Mouse (Mus musculus): ENCODE results near the gene Nlrp5. TPM values are rescaled to one million over a fixed set of nuclear protein-coding genes. Genes with fewer than 3 reads are reported as not detected.
"Not testable (repeated sequence)": the region's sequence is repeated elsewhere in the genome, so short reads cannot be mapped to it uniquely, and the experiment has no call there.

Nlrp5 gene
- not detected in 2 replicates for polyA plus RNA-seq (2015; fragmentation: Nextera tagmentation; extraction: Ambion mirVana)

GRCm38 (mm10) chr7:23385589-23385988 is at the start of gene Nlrp5:
Nlrp5 (plus strand) TSS chr7:23385889.
- no peak for ATAC-seq (replicated peaks)
- H3K9ac ChIP-seq, result no peak within 1 kb of the TSS
- WGBS, result 66% methylated on average over 10 of the region's 10 CpGs
- H3K27me3 ChIP-seq (replicated peaks), result no peaks in the 10 kb centered on the region
- no peak within 1 kb of the TSS for H3K4me2 ChIP-seq
- no peaks in the 10 kb centered on the region for H3K4me1 ChIP-seq
- H3K9me3 ChIP-seq, result peaks cover 29% of the 10 kb centered on the region
- no peak within 1 kb of the TSS for H3K4me3 ChIP-seq
- H3K27ac ChIP-seq, result no peak within 1 kb of the TSS
- no peaks in the 10 kb centered on the region for H3K36me3 ChIP-seq (replicated peaks)

GRCm38 (mm10) chr7:23358311-23358710 is 27.4 kb upstream of the Nlrp5 start:
- peaks cover 21% of the 10 kb centered on the region for H3K9me3 ChIP-seq
- not testable (repeated sequence) for H3K9ac ChIP-seq
- 89% methylated on average over 13 of the region's 13 CpGs for WGBS

GRCm38 (mm10) chr7:23470201-23470600 is 84.5 kb downstream of the Nlrp5 start:
- H3K27me3 ChIP-seq (replicated peaks); H3K27ac ChIP-seq; H3K4me1 ChIP-seq; H3K4me2 ChIP-seq; H3K36me3 ChIP-seq (replicated peaks); ATAC-seq (replicated peaks); H3K9ac ChIP-seq; H3K4me3 ChIP-seq: not testable (repeated sequence)
- 69% methylated on average over 3 of the region's 3 CpGs for WGBS
- peaks cover 41% of the 10 kb centered on the region for H3K9me3 ChIP-seq

More at GRCm38 (mm10) chr7:23358311-23358710, 27.4 kb upstream of the Nlrp5 start:
- not testable (repeated sequence) for H3K27me3 ChIP-seq (replicated peaks); H3K4me3 ChIP-seq; H3K36me3 ChIP-seq (replicated peaks); ATAC-seq (replicated peaks); H3K4me2 ChIP-seq; H3K4me1 ChIP-seq; H3K27ac ChIP-seq

- peaks cover 41% of the 10 kb centered on the region for H3K9me3 ChIP-seq
- H3K4me3 ChIP-seq; H3K27ac ChIP-seq; H3K9ac ChIP-seq; ATAC-seq (replicated peaks); H3K36me3 ChIP-seq (replicated peaks); H3K4me1 ChIP-seq; H3K4me2 ChIP-seq; H3K27me3 ChIP-seq (replicated peaks): not testable (repeated sequence)
- WGBS, result 73% methylated on average over 3 of the region's 3 CpGs
Measured at GRCm38 (mm10) chr7:23470832-23471231, 85.1 kb downstream of the Nlrp5 start.

- H3K4me3 ChIP-seq; ATAC-seq (replicated peaks); H3K27me3 ChIP-seq (replicated peaks); H3K4me1 ChIP-seq; H3K36me3 ChIP-seq (replicated peaks); H3K4me2 ChIP-seq; H3K27ac ChIP-seq; H3K9ac ChIP-seq: not testable (repeated sequence)
- 68% methylated on average over 2 of the region's 2 CpGs for WGBS
- peaks cover 35% of the 10 kb centered on the region for H3K9me3 ChIP-seq
Measured at GRCm38 (mm10) chr7:23472886-23473285, 87.2 kb downstream of the Nlrp5 start.

Small RNAs within 50 kb of the gene (microRNA-seq; reads per million reads assigned to microRNA genes)
- not detected for gene Gm25196

Other genes starting within 250 kb of the Nlrp5 start
- gene Gm10662, start 241.4 kb upstream of the Nlrp5 start, polyA plus RNA-seq (2015; fragmentation: Nextera tagmentation; extraction: Ambion mirVana), result not detected in 2 replicates
- not detected in 2 replicates for gene Vmn1r165, start 168.6 kb upstream of the Nlrp5 start, polyA plus RNA-seq (2015; fragmentation: Nextera tagmentation; extraction: Ambion mirVana)
- not detected in 2 replicates for gene Vmn1r166, start 134.2 kb upstream of the Nlrp5 start, polyA plus RNA-seq (2015; fragmentation: Nextera tagmentation; extraction: Ambion mirVana)
- gene Gm6902, start 107.0 kb upstream of the Nlrp5 start, polyA plus RNA-seq (2015; fragmentation: Nextera tagmentation; extraction: Ambion mirVana), result not detected in 2 replicates
- gene Nlrp4e, start 84.7 kb upstream of the Nlrp5 start, polyA plus RNA-seq (2015; fragmentation: Nextera tagmentation; extraction: Ambion mirVana), result not detected in 2 replicates
- not detected in 2 replicates for gene Vmn1r167, start 121.3 kb downstream of the Nlrp5 start, polyA plus RNA-seq (2015; fragmentation: Nextera tagmentation; extraction: Ambion mirVana)
- gene Vmn1r168, start 153.8 kb downstream of the Nlrp5 start, polyA plus RNA-seq (2015; fragmentation: Nextera tagmentation; extraction: Ambion mirVana), result not detected in 2 replicates
- not detected in 2 replicates for gene Vmn1r169, start 189.6 kb downstream of the Nlrp5 start, polyA plus RNA-seq (2015; fragmentation: Nextera tagmentation; extraction: Ambion mirVana)
- not detected in 2 replicates for gene Vmn1r170, start 220.3 kb downstream of the Nlrp5 start, polyA plus RNA-seq (2015; fragmentation: Nextera tagmentation; extraction: Ambion mirVana)
- gene Vmn1r171, start 244.8 kb downstream of the Nlrp5 start, polyA plus RNA-seq (2015; fragmentation: Nextera tagmentation; extraction: Ambion mirVana), result not detected in 2 replicates

Data from midbrain, embryonic 15.5 days (tissue).